Mouse (Mus musculus) MEL (cell line): ENCODE measurements around the gene D17Wsu92e. TPM values are rescaled to one million over a fixed set of nuclear protein-coding genes. Genes with fewer than 3 reads are reported as not detected.

Experiments
- DNase-seq: peaks from one replicate; pipeline ENCODE4 v3.0.0; 2011; ENCODE audit warnings: low read depth, low spot score
- H3K27ac ChIP-seq: 2 replicates; pipeline ENCODE4 v1.5.1; 2012; ENCODE audit warnings: low read depth, mild to moderate bottlenecking, control low read depth, low read length, moderate library complexity; ENCODE audit not compliant: control insufficient read depth
- H3K27me3 ChIP-seq, 2 experiments: fragments of 150-350 bp in 1 of 2; sonication (generic) in 1 of 2; 2 replicates each; pipeline ENCODE4 v1.6.1; 2012; ENCODE audit warnings: low read length in 2 of 2, mild to moderate bottlenecking in 2 of 2, improper control_type of control experiment in 1 of 2, moderate library complexity in 1 of 2; ENCODE audit not compliant: insufficient read depth in 2 of 2, control insufficient read depth in 1 of 2
- H3K36me3 ChIP-seq, 2 experiments: 2 replicates each; pipeline ENCODE4 v1.6.1; 2012 to 2014; ENCODE audit warnings: low read length in 2 of 2, improper control_type of control experiment in 1 of 2, inconsistent platforms in 1 of 2, mild to moderate bottlenecking in 1 of 2; ENCODE audit not compliant: insufficient read depth in 2 of 2, control insufficient read depth in 1 of 2
- H3K4me1 ChIP-seq, 2 experiments: fragments of 150-350 bp in 1 of 2; sonication (generic) in 1 of 2; 2 replicates each; pipeline ENCODE4 v1.6.1; 2012; ENCODE audit warnings: low read length in 2 of 2, improper control_type of control experiment in 1 of 2, mild to moderate bottlenecking in 1 of 2; ENCODE audit not compliant: insufficient read depth in 2 of 2, control insufficient read depth in 1 of 2
- H3K4me3 ChIP-seq, 2 experiments: fragments of 150-350 bp in 1 of 2; sonication (generic) in 1 of 2; 2 replicates each; pipeline ENCODE4 v1.5.1; 2012; ENCODE audit warnings: low read depth in 2 of 2, low read length in 2 of 2, mild to moderate bottlenecking in 2 of 2, moderate library complexity in 2 of 2, control low read depth in 1 of 2, improper control_type of control experiment in 1 of 2; ENCODE audit not compliant: control insufficient read depth in 1 of 2, insufficient read depth in 1 of 2
- H3K79me2 ChIP-seq: 2 replicates; pipeline ENCODE4 v1.6.1; 2012; ENCODE audit warnings: mild to moderate bottlenecking, low read length, moderate library complexity; ENCODE audit not compliant: control insufficient read depth, poor library complexity, insufficient read depth
- H3K9ac ChIP-seq: 2 replicates; pipeline ENCODE4 v1.6.1; 2012; ENCODE audit warnings: low read depth, mild to moderate bottlenecking, control low read depth, low read length, moderate library complexity; ENCODE audit not compliant: control insufficient read depth, poor library complexity, severe bottlenecking
- H3K9me3 ChIP-seq: fragments of 150-350 bp; sonication (generic); replicated peaks from 2 replicates; pipeline ENCODE4 v1.6.1; 2012; ENCODE audit warnings: mild to moderate bottlenecking, low read length, improper control_type of control experiment, moderate library complexity; ENCODE audit not compliant: insufficient read depth
- CHD2 ChIP-seq: IDR thresholded peaks from 2 replicates; pipeline ENCODE4 v1.6.1; 2011; ENCODE audit warnings: low read length, improper control_type of control experiment
- CTCF ChIP-seq, 3 experiments: IDR thresholded peaks in 2 of 3; conservative IDR thresholded peaks in 1 of 3; 2 replicates each; pipeline ENCODE4 v1.5.1; 2011 to 2012; ENCODE audit warnings: low read length in 3 of 3, low read depth in 2 of 3, mild to moderate bottlenecking in 2 of 3, improper control_type of control experiment in 1 of 3, inconsistent platforms in 1 of 3, mixed read lengths in 1 of 3, moderate library complexity in 1 of 3; ENCODE audit not compliant: control insufficient read depth in 1 of 3, insufficient read depth in 1 of 3, poor library complexity in 1 of 3, severe bottlenecking in 1 of 3
- E2F4 ChIP-seq: IDR thresholded peaks from 2 replicates; pipeline ENCODE4 v1.6.1; 2011; ENCODE audit warnings: low read depth, low read length, improper control_type of control experiment, borderline replicate concordance
- ELF1 ChIP-seq: IDR thresholded peaks from 2 replicates; pipeline ENCODE4 v1.6.1; 2014; ENCODE audit warnings: low read depth, mild to moderate bottlenecking, inconsistent platforms, low read length, improper control_type of control experiment, moderate library complexity
- HCFC1 ChIP-seq: IDR thresholded peaks from 2 replicates; pipeline ENCODE4 v1.6.1; 2012; ENCODE audit warnings: low read depth, mild to moderate bottlenecking, inconsistent platforms, low read length, improper control_type of control experiment, moderate library complexity
- MAX ChIP-seq: IDR thresholded peaks from 2 replicates; pipeline ENCODE4 v1.6.1; 2011; ENCODE audit warnings: low read length, improper control_type of control experiment
- MAZ ChIP-seq: IDR thresholded peaks from 2 replicates; pipeline ENCODE4 v1.6.1; 2012; ENCODE audit warnings: low read depth, mild to moderate bottlenecking, inconsistent platforms, low read length, improper control_type of control experiment
- MEF2A ChIP-seq: IDR thresholded peaks from 2 replicates; pipeline ENCODE4 v1.6.1; 2014; ENCODE audit warnings: low read depth, mild to moderate bottlenecking, inconsistent platforms, low read length, improper control_type of control experiment; ENCODE audit not compliant: poor library complexity, insufficient replicate concordance, severe bottlenecking; ENCODE audit errors: extremely low read depth
- MXI1 ChIP-seq: IDR thresholded peaks from 2 replicates; pipeline ENCODE4 v1.6.1; 2011; ENCODE audit warnings: mild to moderate bottlenecking, low read depth, low read length, improper control_type of control experiment
- NELFE ChIP-seq: IDR thresholded peaks from 2 replicates; pipeline ENCODE4 v1.6.1; 2011; ENCODE audit warnings: low read depth, low read length, improper control_type of control experiment
- NRF1 ChIP-seq: IDR thresholded peaks from 2 replicates; pipeline ENCODE4 v1.6.1; 2014; ENCODE audit warnings: low read depth, mild to moderate bottlenecking, inconsistent platforms, low read length, improper control_type of control experiment, moderate library complexity; ENCODE audit not compliant: poor library complexity, insufficient read depth, severe bottlenecking
- POLR2A ChIP-seq, 2 experiments: IDR thresholded peaks; 2 replicates each; pipeline ENCODE4 v1.6.1; 2011 to 2012; ENCODE audit warnings: low read length in 2 of 2, mild to moderate bottlenecking in 2 of 2, control low read depth in 1 of 2, improper control_type of control experiment in 1 of 2, low read depth in 1 of 2, moderate library complexity in 1 of 2; ENCODE audit not compliant: control insufficient read depth in 1 of 2, insufficient read depth in 1 of 2, poor library complexity in 1 of 2
- POLR2AphosphoS2 ChIP-seq: IDR thresholded peaks from 2 replicates; pipeline ENCODE4 v1.6.1; 2011; ENCODE audit warnings: low read length, improper control_type of control experiment
- SIN3A ChIP-seq: IDR thresholded peaks from 2 replicates; pipeline ENCODE4 v1.6.1; 2012; ENCODE audit warnings: low read length, improper control_type of control experiment, inconsistent platforms
- SMC3 ChIP-seq: IDR thresholded peaks from 2 replicates; pipeline ENCODE4 v1.6.1; 2011; ENCODE audit warnings: low read depth, low read length, improper control_type of control experiment
- TBP ChIP-seq: IDR thresholded peaks from 2 replicates; pipeline ENCODE4 v1.8.0; 2011; ENCODE audit warnings: low read depth, low read length, improper control_type of control experiment
- TCF12 ChIP-seq: IDR thresholded peaks from 2 replicates; pipeline ENCODE4 v1.6.1; 2014; ENCODE audit warnings: low read depth, mild to moderate bottlenecking, inconsistent platforms, low read length, improper control_type of control experiment, moderate library complexity
- UBTF ChIP-seq: IDR thresholded peaks from 2 replicates; pipeline ENCODE4 v1.6.1; 2012; ENCODE audit warnings: low read depth, mild to moderate bottlenecking, inconsistent platforms, low read length, improper control_type of control experiment, moderate library complexity, borderline replicate concordance; ENCODE audit not compliant: insufficient read depth
- ZMIZ1 ChIP-seq: IDR thresholded peaks from 2 replicates; pipeline ENCODE4 v1.6.1; 2012; ENCODE audit warnings: low read depth, mild to moderate bottlenecking, inconsistent platforms, low read length, improper control_type of control experiment, moderate library complexity
- ZNF384 ChIP-seq: IDR thresholded peaks from 2 replicates; pipeline ENCODE4 v1.6.1; 2012; ENCODE audit warnings: low read depth, mild to moderate bottlenecking, inconsistent platforms, low read length, improper control_type of control experiment
- polyA plus RNA-seq, 2 experiments: library from polyadenylated mRNA; stranded (reverse) in 1 of 2; unstranded in 1 of 2; fragments of >175 nt in 1 of 2; fragments of >200 nt in 1 of 2; gene quantifications; 2 replicates each; pipeline versions ENCODE4 v1.2.1 to v1.2.4; 2012; ENCODE audit warnings: low replicate concordance in 2 of 2, low read depth in 1 of 2; ENCODE audit not compliant: insufficient read length in 2 of 2, insufficient read depth in 1 of 2, missing spikeins in 1 of 2
- total RNA-seq: library from RNA; depleted of rRNA; stranded (reverse); fragments of 300-350 nt; gene quantifications from 2 replicates; pipeline ENCODE4 v1.2.3, GENCODE M21; 2012

Gene D17Wsu92e
- total and polyA plus RNA-seq, 3 experiments, result 72.5 to 108 TPM; not detected in 1

GRCm38 (mm10) chr17:27856798-27857648, 36.6 kb upstream of the D17Wsu92e start (continued):
- TF ChIP-seq ELF1 (no peak), HCFC1 (no peak), MEF2A (no peak)

- Histone ChIP-seq H3K27me3 (no peaks in the 10 kb centered on the region), H3K9me3 (no peaks in the 10 kb centered on the region), H3K4me1 (peaks cover 16 to 23% of the 10 kb centered on the region in 2 experiments), H3K27ac (peak within 1 kb of the TSS; percentile 82), H3K4me3 (peak within 1 kb of the TSS; percentile 75 to 97), H3K9ac (peak within 1 kb of the TSS; percentile 86), H3K79me2 (peaks cover 47% of the 10 kb centered on the region), H3K36me3 (peaks cover 3 to 19% of the 10 kb centered on the region in 2 experiments)
- DNase-seq, result peak; percentile 90
- TF ChIP-seq MEF2A (no peak), NELFE (peak; percentile 79), POLR2AphosphoS2 (peak; percentile 29; the same call in 1 of the 2 replicates), MXI1 (0 out of 2 replicates have a peak, but pooled peaks have one; percentile 46), MAZ (0 out of 2 replicates have a peak, but pooled peaks have one; percentile 16), ELF1 (0 out of 2 replicates have a peak, but pooled peaks have one; percentile 7), CTCF (IDR thresholded peaks at IDR 0.05 in 2 of 3, conservative IDR thresholded peaks at IDR 0.05 in 1 of 3; ENCODE audit: control insufficient read depth in 1 of 3, insufficient read depth in 1 of 3, low read depth in 2 of 3, low read length in 3 of 3, poor library complexity in 1 of 3, severe bottlenecking in 1 of 3) (no peak), TBP (no peak), MAX (peak; percentile 29; the same call in 1 of the 2 replicates), E2F4 (no peak), CHD2 (no peak), HCFC1 (0 out of 2 replicates have a peak, but pooled peaks have one; percentile 26), TCF12 (0 out of 2 replicates have a peak, but pooled peaks have one; percentile 26), NRF1 (peak; percentile 73), UBTF (no peak), POLR2A (IDR thresholded peaks at IDR 0.05; ENCODE audit: control insufficient read depth in 1 of 2, insufficient read depth in 1 of 2, low read depth in 1 of 2, low read length in 2 of 2, poor library complexity in 1 of 2) (peak; percentile 73 to 84; a peak in 3 of 4 replicates), SMC3 (no peak), SIN3A (0 out of 2 replicates have a peak, but pooled peaks have one; percentile 24), ZNF384 (0 out of 2 replicates have a peak, but pooled peaks have one; percentile 11), ZMIZ1 (peak; percentile 56; the same call in 1 of the 2 replicates)
Measured at GRCm38 (mm10) chr17:27856265-27856797, 35.9 kb upstream of the D17Wsu92e start, which contains the start of gene Uhrf1bp1. Gene Uhrf1bp1 (plus strand): TSS chr17:27856441.
